Mouse (Mus musculus): ENCODE measurements around the gene Klrb1. TPM values are rescaled to one million over a fixed set of nuclear protein-coding genes. Genes with fewer than 3 reads are reported as not detected.
A peak's percentile ranks its signal among the peaks of the same experiment; 100 is the strongest.
"Not testable (repeated sequence)": the region's sequence is repeated elsewhere in the genome, so short reads cannot be mapped to it uniquely, and the experiment has no call there.

Klrb1 gene
- not detected for total RNA-seq (2021)
- long read RNA-seq, experiment 1, result 0 reads
- long read RNA-seq, experiment 2, result 0 reads

DNA sequence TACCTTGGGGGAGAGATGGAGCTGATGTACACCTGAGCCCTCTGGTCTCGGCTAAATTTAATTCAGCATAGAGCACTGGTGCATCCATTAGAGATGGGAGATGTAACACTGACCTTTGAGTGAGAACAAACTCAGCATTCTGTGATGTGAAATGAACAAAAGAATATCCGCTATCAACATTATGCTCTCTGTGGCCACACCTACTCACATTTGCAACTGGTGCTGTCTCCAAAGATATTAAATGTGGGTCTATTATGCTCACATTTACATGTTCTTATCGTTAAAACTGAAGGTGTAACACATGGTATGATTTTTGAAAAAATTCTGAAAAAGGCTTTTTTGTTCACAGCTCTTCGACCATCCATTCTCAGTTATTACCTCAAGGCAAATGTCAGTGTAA is at the start of gene Klrb1:
Klrb1 (minus strand) TSS at position 101 of the 400 bp plus-strand sequence.
- DNase-seq (ENCODE audit: low spot score), result no peak

- DNase-seq (ENCODE audit: low spot score), result no peak
These were observed 46.8 kb upstream of the Klrb1 start for GRCm38 (mm10) chr6:128769481-128770253.

DNA sequence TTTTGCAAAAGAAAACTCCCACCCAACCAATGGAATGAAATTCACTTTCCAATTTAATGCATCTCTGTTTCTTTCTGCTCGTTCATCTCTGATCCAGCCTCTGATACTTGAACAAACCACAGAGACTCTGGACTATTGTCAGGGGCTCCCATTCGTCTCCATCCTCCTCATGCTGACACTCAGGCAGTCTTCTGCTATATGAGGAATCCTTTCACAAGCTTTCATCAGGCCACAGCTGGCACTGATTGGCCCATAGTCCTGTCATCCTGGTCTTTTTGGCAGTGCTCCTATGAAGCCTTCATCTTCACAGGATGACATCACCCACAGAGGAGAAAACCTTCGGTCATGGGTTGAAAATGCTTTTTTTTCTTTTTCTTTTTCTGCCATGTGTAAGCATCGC is 45.2 kb upstream of the Klrb1 start:
- no peak for DNase-seq (ENCODE audit: low spot score)

- DNase-seq (ENCODE audit: low spot score), result peak; percentile 33
These were observed 43.8 kb upstream of the Klrb1 start for GRCm38 (mm10) chr6:128766486-128767254.

DNA sequence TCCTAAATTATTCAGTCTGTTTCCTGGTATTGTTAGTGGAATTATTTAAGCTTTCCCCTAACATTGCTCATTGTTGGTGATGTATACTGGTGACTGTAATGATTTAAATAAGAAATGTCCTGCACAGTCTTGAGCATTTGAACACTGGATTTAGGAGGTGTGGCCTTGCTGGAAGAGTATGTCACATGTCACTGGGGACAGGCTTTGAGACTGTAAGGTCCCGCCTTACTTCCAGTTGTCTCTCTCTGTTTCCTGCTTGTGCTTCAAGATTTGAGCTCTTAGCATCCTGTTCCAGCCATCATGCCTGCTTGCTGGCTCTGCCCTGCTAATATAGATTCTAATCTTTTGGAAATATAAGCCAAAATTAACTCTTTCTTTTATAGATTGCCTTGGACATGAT is 42.4 kb upstream of the Klrb1 start:
- DNase-seq (ENCODE audit: low spot score), result no peak

GRCm38 (mm10) chr6:128764598-128764997 is 41.7 kb upstream of the Klrb1 start:
- DNase-seq (ENCODE audit: low spot score), result no peak

DNA sequence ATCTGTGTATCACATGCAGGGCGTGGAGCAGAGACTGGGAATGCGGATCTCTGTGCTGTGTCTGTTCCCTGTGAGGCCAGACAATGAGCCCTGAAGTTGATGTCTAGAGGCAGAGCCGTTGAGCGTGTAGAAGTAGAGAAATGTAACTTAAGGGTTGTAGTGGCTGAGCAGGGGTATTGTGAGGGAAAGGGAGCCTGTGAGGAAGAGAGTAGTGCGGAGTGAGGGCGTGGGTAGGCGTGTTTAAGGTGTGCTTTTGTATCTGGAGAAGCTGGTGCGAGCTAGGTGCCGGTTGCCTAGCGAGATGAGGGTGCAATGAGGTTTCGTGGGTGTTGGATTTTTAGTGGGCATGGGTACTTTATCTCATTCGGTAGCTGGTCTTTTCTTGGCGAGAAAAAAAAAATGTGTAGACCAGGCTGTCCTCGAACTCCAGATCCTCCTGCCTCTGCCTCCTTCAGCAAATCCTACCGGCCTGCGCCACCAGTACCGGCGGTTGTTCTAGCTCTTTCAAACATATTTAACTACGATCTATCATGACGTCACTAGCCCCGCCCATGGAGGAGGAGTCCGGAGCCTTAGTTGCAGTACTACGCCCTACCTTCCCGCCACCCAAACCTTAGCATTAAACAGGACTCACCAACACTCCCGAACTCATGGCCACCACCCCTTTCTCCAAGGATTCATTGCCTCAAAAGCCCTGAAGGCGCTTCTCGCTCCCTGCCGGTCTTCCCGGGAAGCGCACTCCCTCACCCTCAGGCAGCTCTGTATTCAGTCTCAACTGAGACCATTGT is 41.1 kb upstream of the Klrb1 start:
- peak; percentile 97 for DNase-seq (ENCODE audit: low spot score)

- DNase-seq (ENCODE audit: low spot score), result not testable (repeated sequence)
These were observed 40.2 kb upstream of the Klrb1 start for GRCm38 (mm10) chr6:128762892-128763670.

DNA sequence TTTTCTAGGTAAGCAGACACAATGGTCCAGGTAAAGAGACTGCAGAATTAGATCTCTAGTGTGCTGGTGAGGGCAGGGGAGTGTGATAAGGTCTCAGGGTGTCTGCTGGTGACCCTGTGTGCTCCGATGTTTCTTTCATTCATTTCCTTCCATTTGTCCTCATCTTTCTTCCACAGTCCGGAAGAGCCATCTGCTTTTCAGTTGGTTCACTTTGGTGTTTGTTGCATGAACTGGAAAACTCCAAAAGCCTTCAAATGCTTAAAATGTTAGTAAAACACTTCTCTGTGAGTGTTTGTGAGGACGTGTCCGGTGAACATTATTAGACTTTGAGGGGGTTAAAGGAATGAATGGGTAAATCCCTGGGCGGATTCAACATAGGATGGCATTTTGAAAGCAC is 38.3 kb upstream of the Klrb1 start:
- DNase-seq (ENCODE audit: low spot score), result no peak

GRCm38 (mm10) chr6:128760416-128761143 is 37.7 kb upstream of the Klrb1 start:
- DNase-seq (ENCODE audit: low spot score), result peak; percentile 91

DNA sequence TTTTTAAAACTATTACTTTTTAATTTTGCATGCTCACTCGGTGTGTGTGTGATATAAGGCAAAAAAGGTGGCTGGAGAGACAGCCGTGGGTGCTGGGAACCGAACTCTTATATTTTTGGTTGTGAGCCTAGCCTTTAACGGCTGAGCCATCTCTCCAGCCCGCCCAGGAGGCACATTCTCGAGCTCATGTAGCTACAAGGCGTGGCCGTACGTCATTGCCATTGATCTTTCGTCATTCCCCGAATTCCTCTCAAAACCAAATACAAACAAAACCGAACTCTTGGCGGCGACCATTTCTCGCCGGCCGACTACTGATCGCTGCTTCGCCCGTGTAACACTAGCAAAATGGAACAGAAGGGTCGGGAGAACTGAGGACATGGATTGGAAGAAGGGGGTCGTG is 37.2 kb upstream of the Klrb1 start:
- DNase-seq (ENCODE audit: low spot score), result peak; percentile 92

GRCm38 (mm10) chr6:128759221-128759950 is 36.5 kb upstream of the Klrb1 start:
- no peak for DNase-seq (ENCODE audit: low spot score)

- DNase-seq (ENCODE audit: low spot score), result not testable (repeated sequence)
These were observed 32.5 kb upstream of the Klrb1 start for GRCm38 (mm10) chr6:128755402-128755763.

DNA sequence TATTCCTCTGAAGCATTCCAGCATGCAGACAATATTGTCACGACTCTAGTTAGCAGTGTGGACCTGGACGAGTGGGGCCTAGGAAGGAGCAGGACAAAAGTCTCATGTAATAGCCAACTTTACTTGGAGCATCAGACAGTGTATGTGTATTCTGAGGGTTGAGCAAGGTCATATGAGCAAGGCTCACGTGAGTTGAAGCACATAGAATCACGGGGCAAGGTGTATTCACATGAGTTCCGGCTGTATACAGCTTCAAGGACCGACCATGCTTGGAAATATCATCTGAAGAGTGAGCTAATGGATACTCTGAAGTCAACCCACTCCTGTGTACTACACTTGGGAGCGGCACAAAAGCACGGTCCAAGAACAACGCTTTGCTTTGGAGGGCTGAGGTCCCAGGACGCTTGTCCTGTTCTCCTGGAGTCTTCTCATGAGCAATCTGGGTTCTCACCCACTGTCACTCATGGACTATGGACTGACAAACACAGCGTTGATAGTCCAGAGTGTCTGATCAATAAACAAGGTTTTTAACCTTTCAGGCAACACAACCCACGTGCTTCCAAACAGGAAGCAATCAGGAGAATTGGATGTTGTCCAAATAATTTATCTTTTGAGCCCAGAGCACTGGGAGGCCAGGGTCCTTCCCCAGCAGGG is 32.0 kb upstream of the Klrb1 start:
- not testable (repeated sequence) for DNase-seq (ENCODE audit: low spot score)

- DNase-seq (ENCODE audit: low spot score), result not testable (repeated sequence)
These were observed 31.4 kb upstream of the Klrb1 start for GRCm38 (mm10) chr6:128754265-128754664.

DNA sequence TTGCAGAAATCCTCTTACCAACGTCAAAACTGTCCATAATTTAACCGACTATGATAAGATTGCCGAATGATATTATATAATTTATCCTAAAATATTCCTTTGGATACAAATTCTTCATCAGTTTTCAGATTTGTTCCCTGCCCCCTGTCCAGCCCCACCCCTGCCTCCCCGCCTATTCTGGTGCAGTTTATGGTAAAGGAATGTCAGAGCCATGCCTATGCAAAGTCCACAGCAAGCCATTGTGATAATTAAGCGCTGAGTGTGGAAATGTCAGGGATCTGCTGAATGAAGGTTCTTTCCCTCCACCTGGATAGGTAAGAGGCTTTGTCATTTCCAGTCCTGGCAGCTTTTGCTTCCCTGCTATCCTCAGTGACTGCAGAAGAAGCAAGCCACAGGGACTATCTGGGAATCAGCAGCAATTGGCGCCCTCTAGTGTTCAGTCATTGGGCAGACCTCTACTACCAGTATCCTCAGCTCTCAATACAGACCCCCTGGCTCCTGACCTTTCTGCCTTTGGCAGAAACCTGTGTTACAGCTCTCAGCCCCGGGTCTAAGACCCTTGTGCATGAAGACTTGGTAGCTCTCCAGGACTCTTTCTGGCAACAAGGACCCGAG is 30.9 kb upstream of the Klrb1 start:
- DNase-seq (ENCODE audit: low spot score), result peak; percentile 78

DNA sequence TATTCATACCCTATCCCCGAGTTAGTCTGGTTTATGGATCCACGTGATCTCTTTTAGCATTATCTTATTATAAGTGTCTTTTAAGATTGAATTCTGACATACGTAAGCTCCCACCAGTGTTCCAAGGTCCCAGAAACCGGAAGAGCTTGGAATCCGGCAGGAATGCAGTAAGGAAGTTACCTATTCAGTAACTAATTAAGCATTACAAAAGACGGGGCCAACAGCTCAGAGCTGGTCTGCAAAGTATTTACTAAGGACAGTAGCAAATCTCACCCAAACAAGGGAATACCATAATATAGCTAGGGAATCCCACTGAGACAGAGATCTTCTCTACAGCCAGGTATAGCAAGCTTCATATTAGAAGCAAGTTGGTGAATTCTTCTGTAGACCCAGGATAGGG is 24.1 kb upstream of the Klrb1 start:
- DNase-seq (ENCODE audit: low spot score), result not testable (repeated sequence)

GRCm38 (mm10) chr6:128737445-128737844 is 14.6 kb upstream of the Klrb1 start:
- no peak for DNase-seq (ENCODE audit: low spot score)

GRCm38 (mm10) chr6:128736100-128736499 is 13.2 kb upstream of the Klrb1 start:
- peak; percentile 12 for DNase-seq (ENCODE audit: low spot score)
